Mouse (Mus musculus): ENCODE measurements around the gene Rad51. TPM values are rescaled to one million over a fixed set of nuclear protein-coding genes. Genes with fewer than 3 reads are reported as not detected.

Rad51 gene
- total and polyA plus RNA-seq, 2 experiments from 2014 or later = 1.2 to 8.4 TPM

DNA sequence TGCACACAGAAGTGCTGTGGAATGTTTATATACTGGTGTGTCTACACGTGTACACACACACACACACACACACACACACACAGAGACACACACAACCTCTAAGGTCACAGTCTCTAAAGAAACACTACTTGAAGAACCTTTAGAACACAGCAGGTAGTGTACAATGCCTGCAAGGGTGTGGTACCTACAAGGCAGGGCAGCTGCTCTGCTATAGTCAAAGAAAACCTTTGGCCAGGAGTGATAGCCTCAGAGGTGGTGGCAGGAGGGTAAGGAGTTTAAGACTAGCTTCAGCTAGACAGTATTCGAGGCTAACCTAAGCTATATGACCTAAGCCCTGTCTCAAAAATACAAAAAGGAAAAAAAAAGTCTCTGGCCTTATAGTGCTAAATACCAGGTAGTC is 42.1 kb downstream of the Rad51 start:
- WGBS = 85% methylated on average over 2 of the region's 2 CpGs
- TF ChIP-seq CTCF (IDR thresholded peaks at IDR 0.05; ENCODE audit: low read depth) = no peak
- H3K36me3 ChIP-seq (ENCODE audit: insufficient read depth) = peaks cover 45% of the 10 kb centered on the region
- 0 out of 2 replicates have a peak, but pooled peaks cover 6% of the 10 kb centered on the region for H3K4me1 ChIP-seq (ENCODE audit: insufficient read depth)
- H3K27ac ChIP-seq (ENCODE audit: low read depth, low read length) = no peak overlapping the region
- no peak overlapping the region for H3K4me3 ChIP-seq (ENCODE audit: low read depth, low read length)
- no peak overlapping the region for H3K4me2 ChIP-seq (ENCODE audit: low read depth)
- DNase-seq = no peak
- H3K9ac ChIP-seq = no peak overlapping the region
- no peaks in the 10 kb centered on the region for H3K27me3 ChIP-seq (ENCODE audit: insufficient read depth, low read length)
- no peak for ATAC-seq
- H3K9me3 ChIP-seq (ENCODE audit: low read length) = no peaks in the 10 kb centered on the region

DNA sequence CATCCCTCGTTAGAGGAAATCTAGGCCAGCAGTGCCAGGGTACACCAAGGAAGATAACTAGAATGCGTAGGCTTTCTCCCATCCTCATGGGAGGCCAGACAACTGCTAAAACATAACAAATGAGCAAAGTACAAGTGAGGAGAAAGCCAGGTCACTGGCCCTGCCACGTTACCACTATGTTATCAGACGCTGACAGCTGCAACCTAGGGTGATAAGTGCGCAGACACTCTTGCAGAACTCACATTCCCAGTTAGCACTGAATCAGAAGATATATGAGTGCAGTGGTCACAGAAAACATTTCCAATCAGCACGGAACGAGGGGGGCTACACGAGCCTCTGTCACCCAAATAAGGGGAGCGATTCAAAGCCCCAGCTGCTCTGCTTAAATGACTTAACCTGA is 42.8 kb downstream of the Rad51 start:
- ATAC-seq (no peak), DNase-seq (no peak)
- Histone ChIP-seq H3K4me2 (ENCODE audit: low read depth) (peak overlapping the region; percentile 93; the same call in 1 of the 2 replicates), H3K9me3 (ENCODE audit: low read length) (no peaks in the 10 kb centered on the region), H3K27me3 (ENCODE audit: insufficient read depth, low read length) (no peaks in the 10 kb centered on the region), H3K27ac (ENCODE audit: low read depth, low read length) (no peak overlapping the region), H3K4me3 (ENCODE audit: low read depth, low read length) (no peak overlapping the region), H3K4me1 (ENCODE audit: insufficient read depth) (0 out of 2 replicates have a peak, but pooled peaks cover 6% of the 10 kb centered on the region), H3K9ac (no peak overlapping the region), H3K36me3 (ENCODE audit: insufficient read depth) (peaks cover 40% of the 10 kb centered on the region)
- TF ChIP-seq CTCF (IDR thresholded peaks at IDR 0.05; ENCODE audit: low read depth) = no peak
- WGBS = 84% methylated on average over 9 of the region's 9 CpGs

- ATAC-seq = peak; percentile 45; the same call in 1 of the 2 replicates
Measured at GRCm38 (mm10) chr2:119156081-119156680, 43.6 kb downstream of the Rad51 start.

DNA sequence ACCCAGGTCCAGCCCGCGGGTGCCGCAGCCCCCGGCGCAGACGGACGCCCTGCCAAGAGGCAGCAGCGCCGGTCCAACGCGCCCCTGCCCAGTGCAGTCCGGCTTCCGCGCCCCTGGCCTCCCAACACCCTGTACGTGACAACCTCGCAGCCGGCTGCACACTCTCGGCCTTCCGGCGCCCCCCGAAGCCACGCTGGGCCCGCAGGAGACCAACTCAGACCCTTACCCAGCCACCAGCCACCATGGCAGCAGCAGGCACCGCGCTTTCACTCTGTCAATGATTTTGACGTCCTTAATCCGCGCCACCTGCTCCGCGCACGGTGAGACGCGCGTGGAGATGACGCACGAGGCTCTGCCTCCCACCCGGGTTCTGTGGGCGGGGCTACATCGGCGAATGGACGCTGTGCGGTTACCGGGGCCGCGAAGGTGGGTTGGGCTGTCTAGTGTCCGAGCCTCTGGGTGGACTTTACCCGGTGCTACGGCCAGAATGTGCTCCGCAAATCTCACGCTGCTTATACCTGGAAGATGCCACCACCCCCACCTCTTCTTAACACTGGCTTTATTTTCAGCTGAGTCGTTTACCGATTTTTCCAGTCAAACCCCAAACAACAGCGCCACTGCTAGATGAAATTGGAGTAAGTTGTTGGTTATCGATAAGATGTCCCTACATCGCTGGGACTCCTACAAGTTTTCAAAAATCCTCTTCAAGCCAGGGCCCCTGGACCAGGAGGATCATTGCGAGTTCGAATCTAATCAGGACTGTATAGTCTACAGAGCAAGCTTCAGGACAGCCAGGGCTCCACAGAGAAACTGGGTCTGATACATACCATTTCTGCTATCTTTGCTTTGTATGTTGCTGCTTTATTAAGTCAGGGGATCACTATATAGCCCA is 44.3 kb downstream of the Rad51 start, which contains the start of gene Rmdn3:
Gene Rmdn3, minus strand, starts transcription at position 354 of the 892 bp plus-strand sequence.
- peak within 1 kb of the TSS; percentile 73 for H3K27ac ChIP-seq (ENCODE audit: low read depth, low read length)
- H3K4me2 ChIP-seq (ENCODE audit: low read depth) = peak within 1 kb of the TSS; percentile 93
- peak within 1 kb of the TSS; percentile 91 for H3K9ac ChIP-seq
- H3K4me1 ChIP-seq (ENCODE audit: insufficient read depth) = 0 out of 2 replicates have a peak, but pooled peaks cover 6% of the 10 kb centered on the region
- H3K27me3 ChIP-seq (ENCODE audit: insufficient read depth, low read length) = no peaks in the 10 kb centered on the region
- peaks cover 24% of the 10 kb centered on the region for H3K36me3 ChIP-seq (ENCODE audit: insufficient read depth)
- TF ChIP-seq CTCF (IDR thresholded peaks at IDR 0.05; ENCODE audit: low read depth) = peak; percentile 48
- DNase-seq (peak; percentile 98), ATAC-seq (peak; percentile 95)
- 2% methylated on average over 54 of the region's 57 CpGs for WGBS
- no peaks in the 10 kb centered on the region for H3K9me3 ChIP-seq (ENCODE audit: low read length)
- peak within 1 kb of the TSS; percentile 95 for H3K4me3 ChIP-seq (ENCODE audit: low read depth, low read length)

More at GRCm38 (mm10) chr2:119156081-119156680, 43.6 kb downstream of the Rad51 start:
- TF ChIP-seq CTCF (IDR thresholded peaks at IDR 0.05; ENCODE audit: low read depth) = no peak
- peak overlapping the region; percentile 91 for H3K9ac ChIP-seq
- 7% methylated on average over 34 of the region's 34 CpGs for WGBS
- H3K4me3 ChIP-seq (ENCODE audit: low read depth, low read length) = peak overlapping the region; percentile 95
- DNase-seq = no peak
- peak overlapping the region; percentile 93 for H3K4me2 ChIP-seq (ENCODE audit: low read depth)
- H3K27ac ChIP-seq (ENCODE audit: low read depth, low read length) = peak overlapping the region; percentile 73
- H3K4me1 ChIP-seq (ENCODE audit: insufficient read depth) = 0 out of 2 replicates have a peak, but pooled peaks cover 6% of the 10 kb centered on the region
- H3K9me3 ChIP-seq (ENCODE audit: low read length) = no peaks in the 10 kb centered on the region
- peaks cover 32% of the 10 kb centered on the region for H3K36me3 ChIP-seq (ENCODE audit: insufficient read depth)
- H3K27me3 ChIP-seq (ENCODE audit: insufficient read depth, low read length) = no peaks in the 10 kb centered on the region

DNA sequence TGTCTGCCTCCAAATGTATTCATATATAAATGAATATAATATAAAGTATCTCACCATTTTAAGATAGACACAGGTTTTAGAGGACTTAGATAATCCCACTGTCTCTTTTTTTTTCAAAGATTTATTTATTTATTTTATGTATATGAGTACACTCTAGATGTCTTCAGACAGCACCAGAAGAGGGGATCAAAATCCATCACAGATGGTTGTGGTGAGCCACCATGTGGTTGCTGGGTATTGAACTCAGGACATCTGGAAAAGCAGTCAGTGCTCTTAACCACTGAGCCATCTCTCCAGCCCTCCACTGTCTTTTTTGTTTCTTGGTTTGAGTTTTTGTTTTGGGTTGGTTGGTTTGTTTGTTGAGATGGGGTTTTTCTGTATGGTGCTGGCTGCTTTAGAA is 45.2 kb downstream of the Rad51 start:
- Histone ChIP-seq H3K9me3 (ENCODE audit: low read length) (no peaks in the 10 kb centered on the region), H3K4me3 (ENCODE audit: low read depth, low read length) (no peak overlapping the region), H3K4me2 (ENCODE audit: low read depth) (no peak overlapping the region), H3K27ac (ENCODE audit: low read depth, low read length) (no peak overlapping the region), H3K36me3 (ENCODE audit: insufficient read depth) (peaks cover 15% of the 10 kb centered on the region), H3K4me1 (ENCODE audit: insufficient read depth) (0 out of 2 replicates have a peak, but pooled peaks cover 6% of the 10 kb centered on the region), H3K27me3 (ENCODE audit: insufficient read depth, low read length) (no peaks in the 10 kb centered on the region), H3K9ac (no peak overlapping the region)
- DNase-seq = no peak
- no peak for TF ChIP-seq CTCF (IDR thresholded peaks at IDR 0.05; ENCODE audit: low read depth)
- ATAC-seq = no peak

- WGBS = 27% methylated on average over 2 of the region's 2 CpGs
- TF ChIP-seq CTCF (IDR thresholded peaks at IDR 0.05; ENCODE audit: low read depth) = no peak
- Histone ChIP-seq H3K27me3 (ENCODE audit: insufficient read depth, low read length) (no peaks in the 10 kb centered on the region), H3K4me1 (ENCODE audit: insufficient read depth) (0 out of 2 replicates have a peak, but pooled peaks cover 3% of the 10 kb centered on the region), H3K4me3 (ENCODE audit: low read depth, low read length) (no peak overlapping the region), H3K4me2 (ENCODE audit: low read depth) (no peak overlapping the region), H3K27ac (ENCODE audit: low read depth, low read length) (no peak overlapping the region), H3K9ac (no peak overlapping the region), H3K36me3 (ENCODE audit: insufficient read depth) (no peaks in the 10 kb centered on the region), H3K9me3 (ENCODE audit: low read length) (no peaks in the 10 kb centered on the region)
- ATAC-seq (no peak), DNase-seq (no peak)
Measured at GRCm38 (mm10) chr2:119161247-119161646, 48.7 kb downstream of the Rad51 start.

- WGBS = 73% methylated on average over 3 of the region's 3 CpGs
Measured at GRCm38 (mm10) chr2:119163135-119163534, 50.5 kb downstream of the Rad51 start.

More at GRCm38 (mm10) chr2:119163135-119163534, 50.5 kb downstream of the Rad51 start:
- H3K4me3 ChIP-seq (ENCODE audit: low read depth, low read length) = no peak overlapping the region
- DNase-seq = no peak
- ATAC-seq = no peak
- H3K4me1 ChIP-seq (ENCODE audit: insufficient read depth) = no peaks in the 10 kb centered on the region
- H3K36me3 ChIP-seq (ENCODE audit: insufficient read depth) = no peaks in the 10 kb centered on the region
- no peaks in the 10 kb centered on the region for H3K9me3 ChIP-seq (ENCODE audit: low read length)
- no peaks in the 10 kb centered on the region for H3K27me3 ChIP-seq (ENCODE audit: insufficient read depth, low read length)
- no peak overlapping the region for H3K9ac ChIP-seq
- no peak for TF ChIP-seq CTCF (IDR thresholded peaks at IDR 0.05; ENCODE audit: low read depth)
- no peak overlapping the region for H3K4me2 ChIP-seq (ENCODE audit: low read depth)
- no peak overlapping the region for H3K27ac ChIP-seq (ENCODE audit: low read depth, low read length)
